Mouse (Mus musculus) frontal cortex, adult 2 months (tissue): Measurements from ENCODE around the gene Mettl26. TPM values are rescaled to one million over a fixed set of nuclear protein-coding genes. Genes with fewer than 3 reads are reported as not detected.
A peak's percentile ranks its signal among the peaks of the same experiment; 100 is the strongest.

ENCODE experiments used
- DNase-seq, 2 experiments: peaks; one replicate each; pipeline ENCODE4 v3.0.0; 2022; ENCODE audit warnings: low spot score in 1 of 2; ENCODE audit errors: extremely low spot score in 1 of 2
- polyA plus RNA-seq: library from polyadenylated mRNA; depleted of rRNA; stranded (reverse); fragments of >200 nt; gene quantifications from 2 replicates; pipeline ENCODE4 v1.2.3, GENCODE M21; 2012

Gene Mettl26
- polyA plus RNA-seq, 1 experiment = 79.9 TPM

DNA sequence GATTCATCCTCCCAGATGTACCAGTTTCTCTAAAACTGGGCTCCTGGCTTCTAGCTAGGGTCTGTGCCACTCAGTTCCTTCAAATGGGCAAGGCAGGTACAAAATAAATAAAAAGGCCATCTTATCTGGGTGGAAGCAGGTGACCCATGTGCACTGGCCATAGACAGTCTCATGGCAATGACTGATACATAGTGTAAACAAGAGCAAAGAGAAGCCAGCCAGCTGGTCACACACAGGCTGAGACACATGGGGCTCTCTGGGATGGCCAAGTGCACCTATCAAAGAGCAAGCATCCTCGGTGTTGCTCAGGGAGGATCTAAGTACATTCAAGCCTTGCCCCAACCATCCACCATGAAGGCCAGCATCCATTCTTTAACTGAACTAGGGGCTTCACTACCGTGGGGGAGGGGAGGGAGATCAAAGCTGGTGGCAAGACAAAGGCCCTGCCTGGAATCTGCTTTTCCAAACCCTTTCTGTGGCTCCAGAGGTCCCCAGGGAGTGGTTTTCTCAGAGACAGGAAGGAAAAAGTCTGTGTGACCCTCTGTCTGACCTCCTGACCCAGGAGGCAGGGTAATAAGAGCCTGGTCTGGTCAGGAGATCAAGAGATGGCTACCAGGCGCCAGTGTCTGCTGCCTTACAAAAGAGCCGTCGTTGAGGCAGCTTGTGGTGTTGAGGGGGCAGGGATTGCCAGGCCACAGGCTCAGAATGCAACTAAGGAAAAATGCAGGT, 6.2 kb downstream of the Mettl26 start:
- no peak for DNase-seq

DNA sequence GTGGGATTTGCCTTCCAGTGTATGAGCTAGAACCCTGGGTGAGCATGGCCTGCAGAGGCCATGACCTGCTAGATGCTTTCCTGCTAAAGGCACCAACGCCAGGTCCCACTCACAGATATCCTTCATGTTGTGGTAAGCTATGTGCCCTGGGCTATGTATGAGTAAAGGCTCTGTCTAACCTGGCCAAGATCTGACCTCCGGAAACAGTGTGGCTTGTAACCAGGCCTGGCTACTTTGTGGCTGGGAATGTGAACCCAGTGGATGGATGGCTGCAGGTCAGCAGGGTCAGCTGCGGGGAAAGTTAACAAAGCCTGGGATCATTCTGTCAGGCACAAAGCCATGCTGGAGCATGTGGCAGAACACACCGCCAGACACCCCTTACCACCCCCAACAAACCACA, 6.8 kb downstream of the Mettl26 start:
- no peak for DNase-seq

DNA sequence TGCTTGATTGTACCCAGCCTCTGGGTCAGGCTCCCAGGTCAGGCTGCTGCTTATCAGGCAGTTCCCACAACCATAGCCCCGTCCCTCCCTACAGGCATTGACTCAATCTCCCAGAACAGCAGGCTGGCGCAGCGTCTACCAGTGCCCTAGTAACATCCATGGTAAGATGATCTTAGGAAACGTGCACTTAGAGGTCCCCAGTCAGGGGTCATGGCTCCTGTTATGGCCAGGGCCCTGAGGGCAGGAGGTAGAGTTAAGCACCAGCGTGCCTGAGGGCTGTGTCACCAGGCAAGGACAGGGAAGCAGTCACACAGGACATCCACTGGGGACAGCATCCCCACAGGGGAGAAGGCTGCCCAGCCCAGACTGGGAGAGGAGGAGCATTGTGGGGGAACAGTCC, 7.4 kb downstream of the Mettl26 start:
- DNase-seq = no peak

DNA sequence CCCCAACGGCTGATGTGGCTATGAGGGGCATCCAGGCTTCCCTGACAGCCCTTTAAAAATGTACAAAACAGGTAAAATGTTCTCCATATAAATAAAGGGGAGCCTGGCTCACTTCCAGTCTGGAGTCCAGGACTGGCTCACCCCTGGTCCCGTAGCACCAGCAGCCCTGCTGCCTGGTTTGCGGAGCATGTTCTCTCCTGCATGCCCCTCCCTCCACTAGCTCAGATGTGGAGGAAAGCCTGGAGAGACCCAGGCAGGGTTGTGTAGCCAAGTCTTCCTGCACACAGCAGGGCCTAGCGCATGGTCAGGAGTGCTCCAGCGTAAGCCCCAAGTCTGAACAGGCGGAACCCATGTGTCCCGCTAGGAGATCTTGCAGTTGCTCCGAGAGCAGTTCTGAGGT, 8.4 kb downstream of the Mettl26 start:
- DNase-seq = no peak

DNA sequence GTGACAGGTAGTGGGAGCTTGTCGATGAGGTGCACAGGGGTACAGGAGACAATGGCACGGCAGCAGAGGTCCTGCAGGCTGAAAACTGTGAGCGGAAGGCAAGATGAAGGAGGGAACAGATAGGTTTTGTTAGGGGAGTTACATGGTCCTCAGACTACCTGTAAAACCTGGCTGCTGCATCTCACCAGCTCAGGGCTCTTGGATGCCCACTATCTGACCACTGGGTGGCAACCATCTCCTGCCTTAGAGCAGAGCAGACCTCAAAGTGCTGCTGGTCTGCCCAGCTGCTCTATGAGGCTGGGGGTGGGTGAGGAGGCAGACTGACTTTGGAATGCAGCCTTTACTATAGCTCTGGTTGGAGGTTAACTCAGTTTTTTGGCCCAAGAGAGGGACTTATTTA, 8.9 kb downstream of the Mettl26 start:
- DNase-seq = no peak

DNA sequence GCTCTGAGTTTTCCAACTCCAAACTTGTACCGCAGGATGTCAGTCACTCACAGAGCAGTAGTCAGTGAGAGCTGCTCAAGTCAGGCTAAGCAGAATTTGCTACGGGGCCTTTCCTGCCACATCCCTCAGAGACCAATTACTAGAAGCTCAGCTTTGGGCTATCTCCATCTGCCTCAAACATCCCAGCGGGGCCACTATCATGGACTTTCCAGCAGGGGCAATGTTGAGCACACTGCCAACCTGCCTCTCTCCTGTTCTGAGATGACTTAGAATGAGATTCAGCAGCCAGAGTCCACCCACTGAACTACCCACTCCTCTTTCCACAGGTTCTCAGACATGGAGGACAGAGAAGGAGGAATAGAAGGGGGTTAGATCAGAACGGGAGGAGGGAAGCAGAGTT, 10.8 kb downstream of the Mettl26 start:
- peak in 1 of 2 experiments; percentile 53 for DNase-seq

DNA sequence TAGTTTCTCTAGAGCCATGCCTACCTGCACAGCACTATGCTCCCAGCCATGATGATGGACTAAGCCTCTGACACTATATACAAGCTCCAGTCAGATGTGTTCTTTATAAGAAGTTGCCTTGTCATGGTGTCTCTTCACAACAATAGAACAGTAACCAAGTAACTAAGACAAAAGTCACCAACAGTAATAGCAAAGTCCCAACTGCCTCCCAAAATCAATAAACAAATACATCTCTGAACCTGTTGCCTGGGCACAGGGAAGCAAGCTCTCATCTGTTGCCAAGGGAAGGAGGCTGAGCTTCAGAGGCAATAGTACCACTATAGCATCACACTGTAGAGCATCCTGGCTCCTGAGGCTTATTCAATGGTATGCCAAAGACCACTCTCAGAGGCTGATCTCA, 11.9 kb downstream of the Mettl26 start:
- DNase-seq = no peak

DNA sequence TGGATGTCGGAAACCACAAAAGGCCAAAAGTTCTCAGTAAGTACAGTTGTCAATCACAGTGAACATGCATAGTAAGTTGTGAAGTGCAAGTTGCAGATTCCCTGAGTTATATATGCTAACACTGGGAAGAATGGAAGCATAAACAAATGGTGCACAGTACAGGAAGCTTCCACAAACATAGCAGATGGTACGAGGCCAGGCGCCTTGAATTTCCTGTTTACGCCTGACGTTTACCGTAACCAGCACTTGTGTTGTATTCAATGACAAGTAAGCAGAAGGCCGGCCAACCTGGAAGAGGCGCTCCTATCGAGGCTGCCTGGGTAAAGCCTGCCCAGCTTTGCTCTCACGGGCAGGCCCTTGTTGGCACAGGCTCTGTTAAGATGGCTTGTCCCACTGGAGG, 12.6 kb downstream of the Mettl26 start:
- DNase-seq = no peak

DNA sequence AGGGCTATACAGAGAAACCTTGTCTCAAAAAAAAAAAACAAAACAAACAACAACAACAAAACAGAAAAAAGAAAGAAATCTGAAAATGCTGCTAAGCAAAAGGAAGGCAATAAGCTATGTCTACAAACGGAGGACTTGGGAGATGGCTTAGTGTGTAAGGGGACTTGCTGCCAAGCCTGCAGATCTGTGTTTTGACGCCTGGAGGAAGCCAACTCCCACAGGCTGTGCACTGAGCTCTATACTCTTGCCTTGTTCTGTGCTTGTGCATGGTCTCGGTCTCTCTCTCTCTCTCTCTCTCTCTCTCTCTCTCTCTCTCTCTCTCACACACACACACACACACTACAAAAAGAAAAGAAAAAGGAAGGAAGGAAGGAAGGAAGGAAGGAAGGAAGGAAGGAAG, 14.0 kb downstream of the Mettl26 start:
- peak in 1 of 2 experiments; percentile 50 for DNase-seq

DNA sequence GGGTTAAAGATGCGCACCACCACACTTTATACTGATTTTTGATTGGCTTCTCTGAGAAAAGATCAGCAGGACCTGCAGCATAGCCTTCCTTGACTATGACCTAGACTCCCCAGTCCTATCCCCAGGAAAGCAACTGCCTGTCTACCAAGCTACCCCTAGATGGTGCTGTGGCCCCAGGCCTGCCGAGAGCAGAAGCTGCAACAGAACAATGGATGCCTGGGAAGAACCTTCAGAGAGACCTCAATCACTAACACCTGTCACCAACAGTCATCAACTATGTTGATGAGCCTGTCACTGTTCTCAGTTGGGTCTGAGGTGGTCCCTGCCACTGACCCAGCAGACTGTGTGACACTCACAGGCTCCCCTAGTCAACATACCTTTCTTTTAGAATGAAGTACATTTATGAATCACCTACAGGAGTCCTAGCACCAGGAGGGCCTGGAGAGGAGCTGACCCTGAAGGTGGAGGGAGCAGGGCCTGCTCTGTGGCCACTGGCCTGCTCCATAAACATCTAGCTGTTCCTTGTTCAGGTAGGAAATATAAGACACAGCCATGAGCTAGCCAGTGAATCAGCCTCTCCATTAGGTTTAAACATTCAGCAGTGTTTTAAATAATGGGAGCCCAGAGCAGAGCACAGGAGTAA, 19.2 kb downstream of the Mettl26 start:
- peak in 1 of 2 experiments; percentile 82 for DNase-seq

DNA sequence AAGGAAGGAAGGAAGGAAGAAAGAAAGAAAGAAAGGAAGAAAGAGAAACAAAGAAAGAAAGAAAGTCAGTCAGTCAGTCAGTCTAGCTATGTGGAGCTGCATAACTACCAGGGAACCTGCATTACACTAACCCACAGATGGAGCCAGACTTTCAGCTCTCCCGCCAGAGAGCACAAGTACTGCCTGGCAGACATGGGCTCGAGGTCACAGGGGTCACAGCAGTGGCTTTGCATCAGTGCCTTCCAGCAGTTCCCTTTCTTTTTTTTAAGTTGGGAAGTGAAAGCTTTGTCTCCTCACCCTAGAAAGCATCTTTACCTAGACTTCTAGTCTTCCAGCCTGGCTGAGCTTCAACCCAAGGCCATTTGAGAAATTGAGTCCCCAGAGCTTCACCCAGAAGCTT, 20.5 kb downstream of the Mettl26 start:
- DNase-seq = no peak

DNA sequence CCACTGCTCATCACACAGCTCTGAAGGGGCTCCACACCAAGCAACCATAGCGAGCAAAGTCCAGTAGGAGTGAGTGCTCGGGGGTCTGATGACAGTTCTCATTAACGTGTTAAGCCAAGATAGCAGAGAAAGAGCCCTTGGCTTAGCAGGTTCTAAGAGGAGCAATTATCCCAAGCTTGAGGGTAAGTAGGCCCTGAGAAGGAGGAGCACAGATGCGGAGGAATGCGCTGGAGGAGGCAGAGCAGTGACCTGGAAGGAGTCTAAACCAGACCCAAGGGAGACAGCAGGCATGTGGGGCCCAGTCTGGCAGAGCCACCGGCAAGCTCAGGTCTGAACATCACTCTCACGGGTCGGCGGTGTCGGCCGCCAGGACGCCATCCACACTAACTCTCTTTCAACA, 21.0 kb downstream of the Mettl26 start:
- DNase-seq = no peak

DNA sequence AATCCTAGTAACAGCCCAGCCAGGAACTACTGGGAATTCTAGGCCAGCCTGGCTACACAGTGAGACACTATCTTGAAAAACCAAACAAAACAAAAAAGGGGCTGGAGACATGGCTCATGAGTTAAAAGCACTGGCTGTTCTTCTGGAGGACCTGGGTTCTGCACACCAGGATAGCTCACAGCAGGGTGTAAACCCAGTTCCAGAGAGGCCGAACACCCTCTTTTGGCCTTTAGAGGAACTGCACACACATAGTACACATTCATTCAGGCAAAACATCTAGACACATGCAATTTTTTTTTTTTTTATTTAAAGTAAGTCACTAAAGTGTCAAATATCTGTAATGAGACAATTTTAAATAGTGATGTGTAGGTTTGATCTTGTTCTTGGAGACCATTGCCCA, 25.3 kb downstream of the Mettl26 start:
- DNase-seq = no peak

DNA sequence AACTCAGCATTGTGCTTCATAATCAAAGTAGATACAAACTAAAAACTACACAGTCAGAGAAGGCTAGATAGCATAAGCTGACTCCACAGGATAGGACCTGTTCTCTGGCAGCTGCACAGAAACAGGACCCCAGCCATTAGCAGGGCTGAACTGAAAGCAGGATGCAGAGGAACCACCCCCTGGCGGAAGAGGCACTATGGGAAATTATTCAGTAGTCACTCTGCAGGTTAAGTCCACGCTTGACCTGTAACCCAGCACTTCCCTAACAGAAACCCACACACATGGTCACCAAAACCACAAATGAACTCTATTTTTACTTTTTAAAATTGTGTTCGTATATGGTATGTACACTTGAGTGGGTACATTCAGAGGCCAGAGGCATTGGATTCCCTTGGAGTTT, 28.2 kb downstream of the Mettl26 start:
- no peak for DNase-seq

DNA sequence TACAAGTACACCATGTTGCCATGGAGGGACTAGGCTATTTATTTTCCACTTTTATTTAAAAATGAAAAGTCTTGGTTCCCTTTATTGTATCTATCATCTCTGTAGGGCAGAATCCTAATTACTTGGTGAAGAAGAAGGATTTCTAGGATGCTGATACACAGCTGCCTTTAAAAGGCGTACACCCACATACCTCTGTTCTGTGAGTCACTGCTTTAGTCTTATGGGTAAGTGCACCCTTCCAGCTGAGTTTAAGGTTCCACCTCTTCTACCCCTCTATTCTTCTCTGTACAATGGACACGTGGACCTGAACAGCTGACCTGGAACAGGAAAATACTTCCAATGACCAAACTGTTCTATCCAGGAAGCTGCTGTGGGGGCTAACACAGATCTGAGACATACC, 32.8 kb downstream of the Mettl26 start:
- DNase-seq = no peak

DNA sequence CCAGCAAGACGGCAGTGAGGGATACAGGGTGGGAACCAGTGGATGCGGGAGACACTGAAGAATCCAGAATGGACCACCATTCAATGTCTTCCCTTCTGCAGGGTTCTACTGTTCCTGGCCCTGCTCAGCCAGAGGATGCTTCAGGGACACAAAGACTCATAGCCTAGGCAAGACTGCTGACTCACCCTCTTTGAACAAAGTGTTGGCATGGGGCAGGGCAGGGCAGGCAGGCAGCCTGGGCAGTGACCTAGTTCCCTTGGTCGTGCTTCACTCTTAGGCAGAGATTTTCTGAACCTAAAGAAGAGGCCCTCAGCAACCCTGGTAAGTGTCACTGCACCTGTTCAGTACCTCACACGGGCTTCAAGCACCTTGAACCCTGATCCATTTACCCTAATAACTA, 36.9 kb downstream of the Mettl26 start:
- no peak for DNase-seq

DNA sequence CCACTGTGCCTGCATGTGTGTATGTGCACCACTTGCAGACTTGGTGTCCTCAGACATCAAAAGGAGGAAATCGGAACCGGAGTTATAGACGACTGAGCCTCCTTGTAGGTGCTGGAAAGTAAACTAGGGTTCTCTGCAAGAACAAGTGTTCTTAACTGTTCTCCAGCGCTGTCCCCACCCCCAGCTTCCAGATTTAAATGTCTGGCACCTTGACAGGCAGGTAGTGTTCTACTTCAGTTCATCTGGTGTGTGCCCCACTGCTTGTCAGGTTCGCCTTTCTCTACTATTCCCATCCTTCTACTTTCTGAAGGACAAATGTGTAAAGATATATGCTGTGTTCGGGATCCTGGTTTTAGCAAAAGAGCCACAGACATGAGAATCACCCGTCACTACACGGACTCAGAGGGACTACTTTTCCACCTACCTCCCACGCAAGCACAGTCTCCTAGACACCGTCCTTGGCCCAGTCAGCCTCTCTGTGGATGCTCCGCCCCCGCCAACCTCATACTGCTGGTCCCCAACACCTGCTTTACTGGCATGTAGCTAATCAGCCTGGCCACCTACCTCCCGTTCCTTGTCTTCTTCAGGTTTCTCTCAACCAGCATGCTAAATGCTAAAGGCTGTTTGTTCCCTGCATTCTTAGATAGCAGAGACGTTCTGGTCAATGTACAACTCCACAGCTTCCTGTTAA, 38.5 kb downstream of the Mettl26 start:
- peak; percentile 69 to 80 for DNase-seq

DNA sequence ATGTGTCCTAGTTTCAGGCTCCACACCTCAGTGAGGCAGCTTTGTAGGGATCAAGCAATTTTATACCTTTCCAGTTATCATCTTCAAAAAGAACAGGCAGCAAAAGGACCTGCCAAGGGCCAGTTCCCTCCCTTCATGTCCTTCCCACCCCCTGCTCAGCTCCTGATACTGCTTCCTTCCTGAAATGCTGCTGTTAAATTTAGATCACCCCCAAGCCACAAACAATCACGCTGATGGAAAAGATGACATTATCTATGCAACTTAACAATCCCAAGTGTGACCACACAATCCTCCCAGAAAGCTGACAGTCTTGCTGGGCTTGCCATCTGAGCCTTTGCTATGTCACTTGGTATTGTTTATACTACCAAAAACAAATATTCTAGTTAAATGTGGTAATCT, 39.0 kb downstream of the Mettl26 start:
- no peak for DNase-seq

DNA sequence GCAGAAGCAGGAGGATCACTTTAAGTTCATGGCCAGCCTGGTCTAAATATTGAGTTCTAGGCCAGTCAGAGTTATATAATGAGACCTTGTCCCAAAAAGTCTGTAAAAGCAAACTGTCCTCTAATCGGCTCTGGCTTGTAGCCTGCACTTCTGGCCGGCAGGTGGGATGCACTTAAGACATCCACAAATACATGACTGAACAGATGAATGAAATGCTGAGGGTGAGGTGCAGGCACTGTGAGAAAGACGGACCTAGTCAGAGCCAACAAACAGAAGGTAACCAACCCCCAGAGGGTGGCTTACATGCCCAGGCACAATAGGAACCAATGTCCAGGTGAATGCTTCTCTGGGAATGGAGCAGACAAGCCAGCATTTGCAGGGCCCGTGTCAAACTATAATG, 39.4 kb downstream of the Mettl26 start:
- no peak for DNase-seq

DNA sequence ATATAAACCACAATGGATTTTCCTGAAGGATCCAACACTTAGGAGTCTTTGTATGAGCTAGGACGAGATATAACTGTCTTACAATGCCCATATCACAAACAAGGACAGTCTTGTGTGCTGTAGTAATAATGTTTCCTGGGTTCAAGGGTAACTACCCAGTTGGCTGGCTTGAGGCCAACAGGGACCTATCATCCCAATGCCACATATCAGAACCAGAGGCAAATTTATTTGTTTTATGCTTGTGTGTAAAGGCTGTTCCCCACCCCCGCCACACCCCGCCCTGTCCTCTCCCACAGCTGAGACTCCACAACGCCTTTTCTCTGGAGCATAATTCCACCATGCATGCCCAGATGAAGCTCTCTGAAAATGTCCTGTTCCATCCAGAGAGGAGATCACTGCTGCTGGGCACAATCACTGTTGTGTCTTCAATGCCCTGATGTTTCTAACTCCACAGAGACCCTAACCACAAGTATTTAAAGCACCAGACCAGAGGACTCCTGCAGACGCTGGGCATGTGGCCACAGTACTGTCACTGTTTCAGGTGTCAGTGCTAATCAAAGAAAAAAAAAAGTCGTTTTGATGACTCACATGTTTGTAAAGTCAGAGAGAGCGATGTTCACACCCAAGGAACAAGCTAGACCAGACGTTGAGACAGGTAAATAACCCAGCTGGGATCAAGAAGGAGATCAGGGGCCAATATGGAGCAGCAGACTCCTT, 42.2 kb downstream of the Mettl26 start:
- DNase-seq = no peak

DNA sequence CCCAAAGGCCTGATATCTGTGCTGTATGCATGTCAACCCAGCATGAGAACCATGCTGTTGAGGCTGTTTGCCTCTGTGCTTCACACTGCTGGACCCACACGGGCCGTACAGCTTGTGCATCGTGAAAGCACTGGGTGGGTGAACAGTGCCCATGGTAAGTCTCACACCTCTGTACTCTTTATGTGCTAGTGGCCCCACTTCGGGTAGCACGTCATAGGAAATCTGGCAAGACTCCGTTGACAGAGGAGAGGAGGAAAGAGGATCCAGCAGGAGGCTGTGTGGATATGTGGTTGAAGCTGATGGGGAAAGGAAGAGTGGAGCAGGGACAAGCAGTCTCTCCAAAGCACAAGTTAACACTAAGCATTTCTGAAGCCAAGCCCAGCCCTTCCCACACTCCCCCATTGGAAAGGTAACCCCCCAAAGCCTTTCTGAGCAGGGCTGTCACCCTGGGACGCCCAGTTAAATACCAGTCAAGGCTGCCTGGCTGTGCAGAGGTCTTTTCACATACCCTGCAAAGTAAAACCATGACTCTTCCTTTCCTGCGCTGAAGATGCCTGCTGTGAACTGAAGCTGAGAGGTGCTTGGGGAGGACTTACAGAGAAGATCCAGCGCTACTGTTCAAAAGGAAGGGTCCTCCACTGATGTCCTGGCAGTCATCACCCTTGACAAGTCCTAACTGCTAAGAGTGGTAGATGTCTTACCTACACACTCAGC, 43.3 kb downstream of the Mettl26 start:
- DNase-seq = no peak
